Mouse (Mus musculus): ENCODE measurements around the gene L1td1. TPM values are rescaled to one million over a fixed set of nuclear protein-coding genes. Genes with fewer than 3 reads are reported as not detected.

Gene L1td1
- polyA plus RNA-seq (2012; rRNA removed; ENCODE audit: low replicate concordance) = not detected in 2 replicates

GRCm38 (mm10) chr4:98726590-98727237 is at the start of gene L1td1:
Gene L1td1 (plus strand): TSS chr4:98726734.

Other genes with a start within 250 kb of the L1td1 start
- 1.9 and 2.7 TPM in 2 replicates for gene Kank4, start 90.8 kb downstream of the L1td1 start, polyA plus RNA-seq (2012; rRNA removed; ENCODE audit: low replicate concordance)
- gene I0C0044D17Rik, start 97.1 kb downstream of the L1td1 start, polyA plus RNA-seq (2012; rRNA removed; ENCODE audit: low replicate concordance) = not detected in 2 replicates
- gene Usp1, start 197.1 kb downstream of the L1td1 start, polyA plus RNA-seq (2012; rRNA removed; ENCODE audit: low replicate concordance) = 11.7 and 245 TPM in 2 replicates